Mouse (Mus musculus) heart, adult 2 months (tissue): ENCODE data around the gene Cntn5.

Experiments used
- CTCF ChIP-seq: fragments of 200-600 bp; IDR thresholded peaks from 2 replicates; pipeline ENCODE4 v1.8.1; 2022; ENCODE audit warnings: antibody characterized with exemption, mild to moderate bottlenecking, moderate library complexity
- POLR2A ChIP-seq: fragments of 200-500 bp; IDR thresholded peaks from 2 replicates; pipeline ENCODE4 v1.6.1; 2011; ENCODE audit warnings: mild to moderate bottlenecking, low read depth, low read length, control low read depth; ENCODE audit not compliant: insufficient read depth

GRCm38 (mm10) chr9:9854791-9855190 lies 1049.8 kb downstream of the Cntn5 start:
- TF ChIP-seq CTCF (no peak), POLR2A (no peak)
